Mouse (Mus musculus): ENCODE results near the gene Sncb. TPM values are rescaled to one million over a fixed set of nuclear protein-coding genes. Genes with fewer than 3 reads are reported as not detected.

Sncb gene
- polyA plus RNA-seq, 1 experiment from 2014 or later: not detected

DNA sequence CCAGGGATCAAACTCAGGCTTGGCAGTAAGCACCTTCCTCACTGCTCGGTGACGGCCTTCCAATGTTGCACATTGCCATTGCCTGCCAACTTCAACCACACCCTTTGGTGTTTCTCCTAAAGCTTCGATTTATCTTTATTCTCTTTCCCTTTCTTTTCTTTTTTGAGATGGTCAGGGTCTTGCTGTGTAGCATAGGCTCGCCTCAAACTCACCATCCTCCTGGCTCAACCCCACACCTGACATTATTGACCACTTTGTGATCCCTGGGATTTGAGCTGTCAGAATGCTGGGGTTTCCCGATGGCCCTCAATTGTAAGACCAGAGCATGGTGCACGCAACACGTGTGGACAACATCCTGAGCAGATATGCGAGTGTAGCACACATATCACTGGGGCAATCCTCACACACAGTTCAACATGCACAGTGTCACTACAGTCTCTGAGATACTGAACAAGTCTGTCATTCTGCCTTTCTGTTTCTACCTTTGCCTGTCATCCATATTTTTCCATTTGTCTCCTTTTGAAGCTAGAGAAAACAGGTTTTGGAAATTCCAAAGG is 10.2 kb downstream of the Sncb start:
- ATAC-seq (ENCODE audit: insufficient number of reproducible peaks, low FRiP score, low TSS enrichment, low read depth) (no peak), DNase-seq (ENCODE audit: low spot score) (no peak)
- Histone ChIP-seq H3K27me3 (ENCODE audit: control insufficient read depth, insufficient read depth, low read length) (peaks cover 14% of the 10 kb centered on the region), H3K4me1 (ENCODE audit: control insufficient read depth, insufficient read depth, low read length) (peaks cover 17% of the 10 kb centered on the region), H3K27ac (replicated peaks; ENCODE audit: low read depth, low read length) (no peak overlapping the region), H3K9me3 (ENCODE audit: control insufficient read depth, low read length) (no peaks in the 10 kb centered on the region), H3K9ac (ENCODE audit: low read length) (no peak overlapping the region), H3K4me2 (ENCODE audit: low read depth, severe bottlenecking) (no peak overlapping the region), H3K4me3 (ENCODE audit: low read depth, low read length) (no peak overlapping the region), H3K36me3 (ENCODE audit: control insufficient read depth, insufficient read depth, low read length) (no peaks in the 10 kb centered on the region)
- 85% methylated on average over 8 of the region's 8 CpGs for WGBS

DNA sequence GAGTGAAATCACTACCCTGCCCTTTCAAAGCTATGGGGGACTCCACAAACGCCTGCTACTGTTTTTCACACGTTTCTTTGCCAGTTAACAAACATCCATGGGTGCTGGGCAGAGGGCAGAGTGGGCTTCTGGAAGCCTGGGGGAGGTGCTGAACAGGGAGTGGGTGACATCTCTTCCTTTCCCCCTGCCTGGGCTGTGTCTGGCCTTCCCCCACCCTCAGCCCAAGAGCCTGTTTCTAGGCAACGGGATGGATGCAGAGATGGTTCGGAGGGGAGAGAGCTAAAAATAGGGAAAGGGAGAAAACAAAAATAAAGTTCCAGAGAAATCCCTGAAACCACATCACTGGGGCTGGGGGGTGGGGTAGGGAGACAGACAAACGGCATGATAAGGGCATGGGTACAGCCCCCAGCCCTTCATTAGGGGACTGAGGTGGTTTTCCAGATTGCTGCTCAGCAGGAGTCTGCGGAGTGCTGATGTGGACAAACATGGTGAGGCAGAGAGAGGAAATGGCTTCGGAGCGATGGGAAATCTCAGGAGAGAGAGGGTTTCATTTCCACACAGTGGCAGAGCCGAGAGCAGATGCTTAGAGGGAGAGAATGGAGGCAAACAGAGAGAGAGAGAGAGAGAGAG is 11.1 kb downstream of the Sncb start:
- H3K36me3 ChIP-seq (ENCODE audit: control insufficient read depth, insufficient read depth, low read length): no peaks in the 10 kb centered on the region
- H3K9ac ChIP-seq (ENCODE audit: low read length): no peak overlapping the region
- ATAC-seq (ENCODE audit: insufficient number of reproducible peaks, low FRiP score, low TSS enrichment, low read depth): no peak
- H3K4me3 ChIP-seq (ENCODE audit: low read depth, low read length): no peak overlapping the region
- H3K27me3 ChIP-seq (ENCODE audit: control insufficient read depth, insufficient read depth, low read length): peaks cover 16% of the 10 kb centered on the region
- no peak overlapping the region for H3K27ac ChIP-seq (replicated peaks; ENCODE audit: low read depth, low read length)
- 31% methylated on average over 9 of the region's 9 CpGs for WGBS
- peaks cover 15% of the 10 kb centered on the region for H3K4me1 ChIP-seq (ENCODE audit: control insufficient read depth, insufficient read depth, low read length)
- no peak overlapping the region for H3K4me2 ChIP-seq (ENCODE audit: low read depth, severe bottlenecking)
- no peaks in the 10 kb centered on the region for H3K9me3 ChIP-seq (ENCODE audit: control insufficient read depth, low read length)
- DNase-seq (ENCODE audit: low spot score): no peak

DNA sequence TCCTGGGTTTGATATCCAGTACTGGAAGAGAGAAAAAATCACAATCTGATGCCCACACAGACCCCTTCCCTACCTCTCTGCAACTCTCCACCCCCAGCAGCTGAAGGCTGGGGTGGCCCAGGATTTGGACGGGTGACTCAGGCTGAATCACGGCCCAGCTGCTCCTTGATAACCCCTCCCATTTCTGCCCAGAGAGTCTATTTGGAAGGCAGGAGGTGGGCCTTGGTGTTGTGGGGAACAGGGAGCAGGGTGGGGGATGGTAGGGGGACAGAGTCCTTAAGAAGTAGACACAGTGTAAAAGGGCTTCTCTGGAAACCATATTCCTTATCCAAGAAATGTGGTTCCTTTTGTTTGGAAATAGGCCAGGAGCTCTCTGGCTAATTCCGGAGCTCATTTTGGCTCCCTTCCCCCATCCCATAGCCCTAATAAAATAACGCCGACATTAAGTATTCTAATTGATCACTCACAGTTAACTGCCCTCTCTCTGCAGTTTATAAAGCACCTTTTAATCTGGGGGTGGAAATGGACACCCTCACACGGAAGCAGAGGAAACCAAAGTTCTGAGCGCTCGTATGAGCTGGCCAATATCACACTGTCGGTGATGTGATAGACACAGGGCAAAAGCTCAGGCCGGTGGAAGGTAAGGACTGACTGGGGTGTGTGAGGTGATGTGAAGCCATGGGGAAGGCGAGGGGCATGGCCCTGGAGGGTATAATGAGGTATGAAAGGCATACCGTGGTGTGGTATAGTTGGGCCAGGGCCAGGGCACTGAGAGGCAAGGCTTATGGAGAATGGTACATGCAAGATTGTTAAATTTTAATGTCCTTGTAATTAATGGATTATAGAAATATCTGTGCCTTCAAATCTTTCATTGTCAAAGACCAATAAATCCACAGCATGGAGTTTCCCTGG is 12.0 kb downstream of the Sncb start:
- H3K27ac ChIP-seq (replicated peaks; ENCODE audit: low read depth, low read length): no peak overlapping the region
- peaks cover 14% of the 10 kb centered on the region; the same call in 1 of the 2 replicates for H3K4me1 ChIP-seq (ENCODE audit: control insufficient read depth, insufficient read depth, low read length)
- no peak for ATAC-seq (ENCODE audit: insufficient number of reproducible peaks, low FRiP score, low TSS enrichment, low read depth)
- no peak overlapping the region for H3K4me3 ChIP-seq (ENCODE audit: low read depth, low read length)
- no peaks in the 10 kb centered on the region for H3K9me3 ChIP-seq (ENCODE audit: control insufficient read depth, low read length)
- no peak overlapping the region for H3K9ac ChIP-seq (ENCODE audit: low read length)
- DNase-seq (ENCODE audit: low spot score): no peak
- H3K36me3 ChIP-seq (ENCODE audit: control insufficient read depth, insufficient read depth, low read length): no peaks in the 10 kb centered on the region
- H3K27me3 ChIP-seq (ENCODE audit: control insufficient read depth, insufficient read depth, low read length): peaks cover 22% of the 10 kb centered on the region
- H3K4me2 ChIP-seq (ENCODE audit: low read depth, severe bottlenecking): no peak overlapping the region
- 44% methylated on average over 12 of the region's 12 CpGs for WGBS

DNA sequence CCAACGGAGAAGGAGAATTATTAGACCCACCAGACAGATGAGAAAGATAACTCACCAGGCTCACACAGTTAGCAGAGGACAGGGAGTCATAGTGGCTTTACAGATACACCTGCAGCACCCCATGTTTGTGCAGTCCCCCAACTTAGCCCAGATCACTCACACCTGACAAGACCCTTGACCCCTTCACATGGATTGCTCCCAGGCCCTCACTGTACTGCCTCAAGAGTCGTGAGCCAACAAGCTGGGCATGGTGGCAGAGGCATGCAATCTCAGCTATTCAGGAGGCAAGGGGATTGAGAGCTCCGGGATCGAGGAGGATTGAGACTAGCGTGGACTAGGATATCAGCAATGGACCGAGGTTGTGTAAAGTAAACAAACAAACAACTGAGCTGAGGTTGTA is 12.7 kb downstream of the Sncb start:
- Histone ChIP-seq H3K36me3 (ENCODE audit: control insufficient read depth, insufficient read depth, low read length) (no peaks in the 10 kb centered on the region), H3K9me3 (ENCODE audit: control insufficient read depth, low read length) (no peaks in the 10 kb centered on the region), H3K9ac (ENCODE audit: low read length) (no peak overlapping the region), H3K27ac (replicated peaks; ENCODE audit: low read depth, low read length) (no peak overlapping the region), H3K4me2 (ENCODE audit: low read depth, severe bottlenecking) (no peak overlapping the region), H3K27me3 (ENCODE audit: control insufficient read depth, insufficient read depth, low read length) (peaks cover 19% of the 10 kb centered on the region), H3K4me3 (ENCODE audit: low read depth, low read length) (no peak overlapping the region), H3K4me1 (ENCODE audit: control insufficient read depth, insufficient read depth, low read length) (peaks cover 10% of the 10 kb centered on the region; the same call in 1 of the 2 replicates)
- ATAC-seq (ENCODE audit: insufficient number of reproducible peaks, low FRiP score, low TSS enrichment, low read depth) (no peak), DNase-seq (ENCODE audit: low spot score) (no peak)
- 66% methylated on average over 6 of the region's 6 CpGs for WGBS

DNA sequence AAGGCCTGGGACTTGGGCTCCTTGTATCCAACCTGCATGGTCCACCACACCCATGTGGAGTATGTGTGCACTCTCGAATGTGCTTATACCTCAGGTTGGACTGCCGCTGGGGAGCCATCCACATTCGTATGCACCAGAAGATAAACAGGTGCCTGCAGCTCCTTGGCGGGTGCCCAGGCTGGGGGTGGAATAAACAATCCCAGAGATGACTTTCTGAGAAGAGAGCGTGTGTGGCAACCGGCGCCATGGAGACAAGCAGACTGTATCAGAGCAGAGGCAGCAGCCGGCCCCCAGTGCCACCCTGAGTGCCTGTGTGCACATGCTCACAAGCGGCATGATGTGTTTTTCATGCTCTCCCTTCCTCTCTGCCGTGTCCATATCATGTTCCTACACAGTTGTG is 13.7 kb downstream of the Sncb start:
- H3K27me3 ChIP-seq (ENCODE audit: control insufficient read depth, insufficient read depth, low read length): peaks cover 16% of the 10 kb centered on the region
- no peaks in the 10 kb centered on the region for H3K36me3 ChIP-seq (ENCODE audit: control insufficient read depth, insufficient read depth, low read length)
- DNase-seq (ENCODE audit: low spot score) (no peak), ATAC-seq (ENCODE audit: insufficient number of reproducible peaks, low FRiP score, low TSS enrichment, low read depth) (no peak)
- H3K9ac ChIP-seq (ENCODE audit: low read length): no peak overlapping the region
- WGBS: 83% methylated on average over 10 of the region's 10 CpGs
- no peak overlapping the region for H3K4me2 ChIP-seq (ENCODE audit: low read depth, severe bottlenecking)
- no peaks in the 10 kb centered on the region for H3K9me3 ChIP-seq (ENCODE audit: control insufficient read depth, low read length)
- H3K27ac ChIP-seq (replicated peaks; ENCODE audit: low read depth, low read length): no peak overlapping the region
- peaks cover 2% of the 10 kb centered on the region; the same call in 1 of the 2 replicates for H3K4me1 ChIP-seq (ENCODE audit: control insufficient read depth, insufficient read depth, low read length)
- H3K4me3 ChIP-seq (ENCODE audit: low read depth, low read length): no peak overlapping the region

DNA sequence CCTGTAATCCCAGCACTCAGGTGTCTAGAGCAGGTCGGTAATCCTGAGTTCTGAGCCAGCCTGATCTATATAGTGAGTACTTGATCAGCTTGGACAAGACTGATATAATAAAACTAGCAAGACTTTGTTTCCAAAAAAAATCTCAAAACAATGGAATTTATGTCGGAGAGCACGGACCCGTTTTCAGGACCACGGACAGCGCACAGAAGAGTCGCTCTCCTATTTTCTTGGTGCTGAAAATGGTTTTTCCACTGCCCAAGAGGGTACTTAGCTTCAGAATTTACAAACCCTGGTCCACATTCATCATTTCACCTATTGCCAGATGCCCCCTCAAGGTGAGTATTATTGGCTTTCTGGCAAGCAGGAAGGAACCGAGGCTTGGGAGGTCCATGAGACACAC is 15.7 kb downstream of the Sncb start:
- no peak for ATAC-seq (ENCODE audit: insufficient number of reproducible peaks, low FRiP score, low TSS enrichment, low read depth)
- H3K9me3 ChIP-seq (ENCODE audit: control insufficient read depth, low read length): no peaks in the 10 kb centered on the region
- H3K4me3 ChIP-seq (ENCODE audit: low read depth, low read length): no peak overlapping the region
- peaks cover 19% of the 10 kb centered on the region for H3K27me3 ChIP-seq (ENCODE audit: control insufficient read depth, insufficient read depth, low read length)
- H3K4me1 ChIP-seq (ENCODE audit: control insufficient read depth, insufficient read depth, low read length): no peaks in the 10 kb centered on the region
- H3K36me3 ChIP-seq (ENCODE audit: control insufficient read depth, insufficient read depth, low read length): no peaks in the 10 kb centered on the region
- WGBS: 4% methylated on average over 8 of the region's 8 CpGs
- H3K27ac ChIP-seq (replicated peaks; ENCODE audit: low read depth, low read length): no peak overlapping the region
- no peak overlapping the region for H3K4me2 ChIP-seq (ENCODE audit: low read depth, severe bottlenecking)
- DNase-seq (ENCODE audit: low spot score): peak; percentile 80
- no peak overlapping the region for H3K9ac ChIP-seq (ENCODE audit: low read length)

DNA sequence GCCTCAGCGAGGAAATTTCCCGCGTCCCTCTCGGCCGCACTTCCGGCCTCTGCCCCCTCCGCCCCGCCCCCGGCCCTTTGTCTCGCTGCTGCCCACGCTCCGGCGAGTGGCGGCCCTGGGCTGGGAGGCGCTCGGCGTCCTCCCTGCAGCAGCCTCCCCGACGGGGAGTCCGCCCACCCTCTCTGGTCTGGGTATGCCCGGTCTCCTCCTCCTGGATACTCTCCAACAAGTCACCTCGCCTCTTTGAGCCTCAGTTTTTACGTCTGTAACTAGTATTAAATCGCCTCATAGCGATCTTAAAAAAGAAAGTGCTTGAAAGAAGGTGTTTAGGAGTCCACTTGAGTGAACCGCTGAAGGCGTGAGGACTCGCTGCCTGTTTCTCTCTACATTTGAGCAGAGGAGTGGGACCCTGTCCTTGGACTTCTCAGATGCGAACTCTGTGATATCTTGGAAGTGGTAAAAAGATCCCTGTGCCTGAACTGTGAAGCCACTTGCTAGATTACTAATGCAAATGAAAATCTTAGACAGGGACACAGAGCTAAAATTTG is 16.5 kb downstream of the Sncb start, which contains the start of gene Gprin1:
Gene Gprin1 (minus strand): TSS at position 11 of the 548 bp plus-strand sequence.
- H3K4me1 ChIP-seq (ENCODE audit: control insufficient read depth, insufficient read depth, low read length): no peaks in the 10 kb centered on the region
- WGBS: 3% methylated on average over 29 of the region's 29 CpGs
- H3K27ac ChIP-seq (replicated peaks; ENCODE audit: low read depth, low read length): no peak within 1 kb of the TSS
- peak within 1 kb of the TSS; percentile 42 for H3K4me3 ChIP-seq (ENCODE audit: low read depth, low read length)
- no peak for DNase-seq (ENCODE audit: low spot score)
- no peaks in the 10 kb centered on the region for H3K9me3 ChIP-seq (ENCODE audit: control insufficient read depth, low read length)
- no peaks in the 10 kb centered on the region for H3K36me3 ChIP-seq (ENCODE audit: control insufficient read depth, insufficient read depth, low read length)
- H3K4me2 ChIP-seq (ENCODE audit: low read depth, severe bottlenecking): peak within 1 kb of the TSS; percentile 92
- peaks cover 19% of the 10 kb centered on the region for H3K27me3 ChIP-seq (ENCODE audit: control insufficient read depth, insufficient read depth, low read length)
- 0 out of 2 replicates have a peak, but pooled peaks have one; percentile 35 for ATAC-seq (ENCODE audit: insufficient number of reproducible peaks, low FRiP score, low TSS enrichment, low read depth)
- peak within 1 kb of the TSS; percentile 43; the same call in 1 of the 2 replicates for H3K9ac ChIP-seq (ENCODE audit: low read length)

Data from limb, embryonic 11.5 days (tissue).